Mouse (Mus musculus): ENCODE measurements at regions not wholly inside any gene's neighbourhood (a gene's known extent, or its start where the extent isn't known, plus 50 kb on each side); places are given as distances from the start of the nearest gene placed in this dataset.

DNA sequence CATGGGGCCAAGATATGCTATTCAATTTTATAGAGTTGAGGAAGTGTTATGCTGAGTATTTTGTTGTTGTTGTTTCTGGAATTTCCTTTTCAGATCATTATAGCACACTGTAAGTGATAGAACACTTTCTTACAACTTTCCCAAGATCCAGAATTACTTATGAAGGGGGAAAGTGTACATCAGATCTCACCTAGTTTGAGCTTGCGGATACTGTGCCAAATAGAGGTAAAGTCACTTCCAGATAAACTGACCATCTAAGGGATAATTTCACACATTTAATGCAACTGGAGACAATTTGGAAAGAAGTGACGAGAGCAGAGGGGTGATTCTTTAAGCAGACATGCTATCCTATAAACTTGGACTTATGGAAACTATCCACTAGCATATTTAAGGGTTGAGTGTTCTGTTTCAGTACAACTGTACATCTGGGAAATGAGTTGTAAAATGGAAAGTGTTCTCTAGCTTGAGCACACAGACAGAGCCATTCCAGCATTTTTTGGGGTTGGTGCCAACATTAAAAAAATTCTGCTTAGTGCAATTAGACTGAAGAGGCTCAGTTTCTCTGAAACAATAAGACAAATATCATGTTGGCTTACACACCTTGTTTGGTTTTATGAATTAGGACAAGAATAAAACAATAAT lies 307.0 kb downstream of the Trim52 start:
- no peaks in the 10 kb centered on the region for H3K27me3 ChIP-seq (replicated peaks; ENCODE audit: control insufficient read depth, insufficient read depth, low read length)
- no peaks in the 10 kb centered on the region for H3K9me3 ChIP-seq (ENCODE audit: control insufficient read depth, low read length)
- no peaks in the 10 kb centered on the region for H3K4me1 ChIP-seq (ENCODE audit: control insufficient read depth, insufficient read depth, low read depth, low read length)
- no peak overlapping the region for H3K27ac ChIP-seq (ENCODE audit: low read depth, low read length)
- no peaks in the 10 kb centered on the region for H3K36me3 ChIP-seq (ENCODE audit: control insufficient read depth, insufficient read depth, low read length)
- no peak for ATAC-seq
- no peak overlapping the region for H3K4me2 ChIP-seq (ENCODE audit: low read length)
- no peak overlapping the region for H3K9ac ChIP-seq (ENCODE audit: low read depth, low read length)
- no peak overlapping the region for H3K4me3 ChIP-seq (ENCODE audit: low read length)
- 90% methylated on average over 2 of the region's 2 CpGs for WGBS

DNA sequence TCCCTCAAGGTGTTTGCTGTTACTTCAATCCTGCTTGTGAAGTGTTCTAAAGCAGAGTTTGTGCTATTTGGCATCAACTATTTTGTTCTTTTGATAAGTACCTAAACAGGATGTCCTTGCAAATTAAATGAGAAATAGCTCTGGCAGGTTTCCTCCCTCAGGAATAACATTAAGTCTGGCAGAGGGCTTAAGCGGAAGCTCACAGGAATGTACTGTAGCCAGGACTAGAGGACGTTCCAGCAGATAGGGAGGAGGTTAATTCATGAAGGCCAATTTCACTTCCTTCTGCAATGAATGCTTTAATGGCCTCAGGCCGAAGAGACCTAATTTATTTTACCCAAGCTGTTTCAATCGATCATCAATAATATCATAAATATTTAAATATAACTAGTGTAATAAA lies 318.7 kb downstream of the Trim52 start:
- ATAC-seq: no peak
- no peaks in the 10 kb centered on the region for H3K4me1 ChIP-seq (ENCODE audit: control insufficient read depth, insufficient read depth, low read depth, low read length)
- no peak overlapping the region for H3K4me2 ChIP-seq (ENCODE audit: low read length)
- WGBS: 62% methylated on average over 4 of the region's 4 CpGs
- H3K36me3 ChIP-seq (ENCODE audit: control insufficient read depth, insufficient read depth, low read length): no peaks in the 10 kb centered on the region
- H3K9me3 ChIP-seq (ENCODE audit: control insufficient read depth, low read length): no peaks in the 10 kb centered on the region
- no peak overlapping the region for H3K4me3 ChIP-seq (ENCODE audit: low read length)
- H3K27me3 ChIP-seq (replicated peaks; ENCODE audit: control insufficient read depth, insufficient read depth, low read length): no peaks in the 10 kb centered on the region
- no peak overlapping the region for H3K9ac ChIP-seq (ENCODE audit: low read depth, low read length)
- no peak overlapping the region for H3K27ac ChIP-seq (ENCODE audit: low read depth, low read length)

DNA sequence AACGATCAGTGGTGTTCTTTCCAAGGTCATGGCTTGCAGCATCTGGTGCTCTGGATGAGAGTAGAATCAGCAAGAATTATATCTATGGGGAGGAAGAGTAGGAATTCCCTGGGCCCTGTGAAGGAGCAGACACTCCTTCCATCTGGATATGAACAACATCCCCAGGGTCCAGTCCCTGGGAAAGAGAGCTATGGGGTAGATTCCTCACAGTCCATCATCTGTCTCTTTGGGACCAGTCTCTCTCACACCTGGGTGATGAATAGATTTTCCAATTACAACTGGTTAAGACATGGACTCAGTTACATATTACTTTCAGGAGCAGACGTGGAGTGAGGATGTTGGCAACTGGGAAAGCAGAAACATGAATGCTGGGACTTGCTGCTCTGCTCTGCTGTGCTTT lies 322.6 kb downstream of the Trim52 start:
- Histone ChIP-seq H3K27ac (ENCODE audit: low read depth, low read length) (no peak overlapping the region), H3K36me3 (ENCODE audit: control insufficient read depth, insufficient read depth, low read length) (no peaks in the 10 kb centered on the region), H3K4me2 (ENCODE audit: low read length) (no peak overlapping the region), H3K4me1 (ENCODE audit: control insufficient read depth, insufficient read depth, low read depth, low read length) (no peaks in the 10 kb centered on the region), H3K4me3 (ENCODE audit: low read length) (no peak overlapping the region), H3K27me3 (replicated peaks; ENCODE audit: control insufficient read depth, insufficient read depth, low read length) (no peaks in the 10 kb centered on the region), H3K9me3 (ENCODE audit: control insufficient read depth, low read length) (no peaks in the 10 kb centered on the region), H3K9ac (ENCODE audit: low read depth, low read length) (no peak overlapping the region)
- no peak for ATAC-seq
- WGBS: 78% methylated on average over 2 of the region's 2 CpGs

DNA sequence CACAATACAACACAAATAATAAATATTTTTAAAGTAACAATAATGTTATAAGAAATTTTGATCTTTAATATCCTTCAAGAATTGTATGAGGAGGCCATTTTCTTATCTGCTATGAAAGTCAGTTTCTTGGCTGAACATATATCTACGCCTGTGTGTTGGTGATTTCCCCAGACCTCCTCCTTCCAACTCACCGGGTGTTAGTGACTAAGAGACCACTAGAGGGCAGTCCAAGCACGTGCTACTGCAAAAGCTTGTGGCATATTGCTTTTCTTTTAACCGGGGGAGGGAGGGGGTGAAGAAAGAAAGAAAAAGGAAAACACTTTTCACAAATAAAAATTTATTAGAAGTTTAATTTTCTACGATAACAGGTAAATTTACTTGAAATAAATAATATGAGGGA lies 333.3 kb downstream of the Trim52 start:
- peak; percentile 75 for ATAC-seq
- 15% methylated on average over 5 of the region's 5 CpGs for WGBS
- H3K27ac ChIP-seq (ENCODE audit: low read depth, low read length): no peak overlapping the region
- H3K4me3 ChIP-seq (ENCODE audit: low read length): no peak overlapping the region
- H3K9ac ChIP-seq (ENCODE audit: low read depth, low read length): no peak overlapping the region
- no peaks in the 10 kb centered on the region for H3K4me1 ChIP-seq (ENCODE audit: control insufficient read depth, insufficient read depth, low read depth, low read length)
- no peak overlapping the region for H3K4me2 ChIP-seq (ENCODE audit: low read length)
- H3K36me3 ChIP-seq (ENCODE audit: control insufficient read depth, insufficient read depth, low read length): no peaks in the 10 kb centered on the region
- H3K9me3 ChIP-seq (ENCODE audit: control insufficient read depth, low read length): no peaks in the 10 kb centered on the region
- no peaks in the 10 kb centered on the region for H3K27me3 ChIP-seq (replicated peaks; ENCODE audit: control insufficient read depth, insufficient read depth, low read length)

DNA sequence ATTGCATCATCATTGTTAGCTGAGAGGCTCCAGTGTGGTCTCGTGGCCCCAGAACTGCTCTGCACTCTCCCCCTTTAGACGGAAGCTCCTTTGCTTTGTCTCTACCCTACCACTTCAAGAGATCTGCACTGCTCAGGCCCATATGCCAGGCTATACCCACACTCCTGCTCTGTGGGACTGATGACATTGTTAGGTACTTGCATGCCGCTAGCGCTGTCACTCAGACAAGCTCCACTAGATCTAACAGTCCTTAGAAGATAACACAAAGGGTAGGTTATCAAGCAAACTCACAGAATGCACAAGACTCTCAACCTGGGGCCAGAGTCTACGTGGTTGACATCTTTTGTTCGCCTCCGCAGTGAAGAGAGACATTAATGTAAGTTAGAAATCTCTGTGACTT lies 383.1 kb downstream of the Trim52 start:
- no peaks in the 10 kb centered on the region for H3K27me3 ChIP-seq (replicated peaks; ENCODE audit: control insufficient read depth, insufficient read depth, low read length)
- H3K9me3 ChIP-seq (ENCODE audit: control insufficient read depth, low read length): no peaks in the 10 kb centered on the region
- H3K27ac ChIP-seq (ENCODE audit: low read depth, low read length): no peak overlapping the region
- no peak for ATAC-seq
- H3K4me2 ChIP-seq (ENCODE audit: low read length): no peak overlapping the region
- H3K4me3 ChIP-seq (ENCODE audit: low read length): no peak overlapping the region
- no peaks in the 10 kb centered on the region for H3K4me1 ChIP-seq (ENCODE audit: control insufficient read depth, insufficient read depth, low read depth, low read length)
- 94% methylated on average over 7 of the region's 7 CpGs for WGBS
- H3K36me3 ChIP-seq (ENCODE audit: control insufficient read depth, insufficient read depth, low read length): no peaks in the 10 kb centered on the region
- no peak overlapping the region for H3K9ac ChIP-seq (ENCODE audit: low read depth, low read length)

DNA sequence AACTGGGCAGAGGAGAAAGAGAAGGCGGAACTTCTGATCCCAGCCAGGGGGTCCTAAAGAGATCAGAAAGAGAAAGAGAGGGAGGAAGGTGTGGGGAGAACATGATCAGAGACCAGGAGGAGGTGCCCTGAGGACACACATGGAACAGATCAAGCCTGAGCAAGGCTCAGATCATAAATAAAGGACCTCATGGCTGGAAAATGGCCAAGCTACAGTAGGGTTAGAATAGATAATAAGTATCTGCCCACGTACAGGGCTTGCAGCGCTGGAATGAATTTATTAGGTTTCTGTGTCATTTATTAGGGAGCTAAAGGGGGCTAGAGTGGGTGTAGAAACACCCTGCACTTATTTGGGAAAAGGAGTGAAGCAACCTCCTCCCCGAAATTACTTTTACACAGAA lies 385.4 kb downstream of the Trim52 start:
- no peak overlapping the region for H3K27ac ChIP-seq (ENCODE audit: low read depth, low read length)
- no peaks in the 10 kb centered on the region for H3K4me1 ChIP-seq (ENCODE audit: control insufficient read depth, insufficient read depth, low read depth, low read length)
- H3K36me3 ChIP-seq (ENCODE audit: control insufficient read depth, insufficient read depth, low read length): no peaks in the 10 kb centered on the region
- no peak for ATAC-seq
- 89% methylated on average over 4 of the region's 4 CpGs for WGBS
- H3K4me2 ChIP-seq (ENCODE audit: low read length): no peak overlapping the region
- H3K27me3 ChIP-seq (replicated peaks; ENCODE audit: control insufficient read depth, insufficient read depth, low read length): no peaks in the 10 kb centered on the region
- H3K4me3 ChIP-seq (ENCODE audit: low read length): no peak overlapping the region
- H3K9ac ChIP-seq (ENCODE audit: low read depth, low read length): no peak overlapping the region
- H3K9me3 ChIP-seq (ENCODE audit: control insufficient read depth, low read length): no peaks in the 10 kb centered on the region

DNA sequence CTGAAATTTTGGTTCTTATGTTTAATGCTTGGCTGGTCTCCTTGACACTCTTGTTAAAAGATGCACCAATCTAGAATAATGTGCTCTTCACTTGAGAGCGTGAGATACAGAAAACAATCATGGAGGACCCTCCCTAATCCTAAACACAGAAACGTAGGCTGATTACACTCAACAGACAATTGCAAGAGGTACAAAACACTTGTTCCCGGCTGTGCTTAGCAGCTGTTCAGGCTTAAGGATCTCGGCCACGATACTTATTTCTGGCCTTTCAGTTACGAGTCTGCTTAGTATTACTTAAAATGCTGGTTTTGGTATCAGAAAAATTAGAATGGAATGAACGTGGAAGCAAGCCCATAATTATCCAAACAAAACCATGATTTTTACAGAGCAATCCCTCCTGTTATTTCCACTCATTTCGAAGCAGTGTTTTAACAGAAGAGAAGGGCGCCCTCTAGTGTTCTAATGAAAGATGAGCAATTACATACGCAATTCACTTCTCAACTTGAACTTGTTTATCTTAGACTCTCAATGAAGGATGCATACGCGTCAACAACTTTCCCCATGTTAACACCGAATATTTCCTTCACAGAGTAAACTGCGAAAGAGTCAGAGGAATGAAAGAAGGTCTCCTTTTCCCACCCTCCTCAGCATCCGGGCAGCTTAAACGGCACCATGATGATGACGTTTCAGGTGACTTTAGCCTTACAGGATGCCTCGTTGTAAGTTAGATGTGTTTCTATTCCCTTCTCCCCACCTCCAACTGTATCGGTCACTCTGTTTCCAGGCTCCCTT lies 394.5 kb downstream of the Trim52 start:
- peak overlapping the region; percentile 34; the same call in 1 of the 2 replicates for H3K4me2 ChIP-seq (ENCODE audit: low read length)
- ATAC-seq: peak; percentile 65

DNA sequence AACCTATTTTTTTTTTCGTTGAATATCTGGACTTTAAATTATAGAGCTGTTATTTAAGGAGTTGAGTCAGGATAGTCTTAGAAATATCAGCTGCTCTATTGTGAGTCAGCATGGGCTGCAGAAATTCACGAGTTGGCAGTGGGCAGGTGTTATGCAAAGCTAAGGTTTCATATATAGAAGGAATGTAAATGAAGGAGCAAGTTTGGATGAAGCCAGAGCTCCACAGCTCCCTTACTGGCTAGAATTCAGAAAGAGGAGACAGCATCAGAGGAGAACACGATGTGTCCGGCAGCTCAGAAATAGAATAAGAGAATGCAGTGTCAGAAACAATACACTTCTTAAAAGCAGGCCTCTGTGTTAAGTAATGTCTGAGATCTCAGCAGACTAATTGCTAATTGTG lies 400.9 kb downstream of the Trim52 start:
- Histone ChIP-seq H3K27me3 (replicated peaks; ENCODE audit: control insufficient read depth, insufficient read depth, low read length) (no peaks in the 10 kb centered on the region), H3K9me3 (ENCODE audit: control insufficient read depth, low read length) (no peaks in the 10 kb centered on the region), H3K27ac (ENCODE audit: low read depth, low read length) (no peak overlapping the region), H3K4me1 (ENCODE audit: control insufficient read depth, insufficient read depth, low read depth, low read length) (no peaks in the 10 kb centered on the region), H3K4me2 (ENCODE audit: low read length) (no peak overlapping the region), H3K36me3 (ENCODE audit: control insufficient read depth, insufficient read depth, low read length) (no peaks in the 10 kb centered on the region), H3K9ac (ENCODE audit: low read depth, low read length) (no peak overlapping the region), H3K4me3 (ENCODE audit: low read length) (no peak overlapping the region)
- no peak for ATAC-seq
- 65% methylated on average over 4 of the region's 4 CpGs for WGBS

More for the DNA sequence above, 394.5 kb downstream of the Trim52 start:
- no peaks in the 10 kb centered on the region for H3K9me3 ChIP-seq (ENCODE audit: control insufficient read depth, low read length)
- 41% methylated on average over 19 of the region's 19 CpGs for WGBS
- no peaks in the 10 kb centered on the region for H3K27me3 ChIP-seq (replicated peaks; ENCODE audit: control insufficient read depth, insufficient read depth, low read length)
- H3K9ac ChIP-seq (ENCODE audit: low read depth, low read length): no peak overlapping the region
- no peak overlapping the region; the same call in 1 of the 2 replicates for H3K4me3 ChIP-seq (ENCODE audit: low read length)
- H3K36me3 ChIP-seq (ENCODE audit: control insufficient read depth, insufficient read depth, low read length): no peaks in the 10 kb centered on the region
- H3K4me1 ChIP-seq (ENCODE audit: control insufficient read depth, insufficient read depth, low read depth, low read length): no peaks in the 10 kb centered on the region
- H3K27ac ChIP-seq (ENCODE audit: low read depth, low read length): no peak overlapping the region

DNA sequence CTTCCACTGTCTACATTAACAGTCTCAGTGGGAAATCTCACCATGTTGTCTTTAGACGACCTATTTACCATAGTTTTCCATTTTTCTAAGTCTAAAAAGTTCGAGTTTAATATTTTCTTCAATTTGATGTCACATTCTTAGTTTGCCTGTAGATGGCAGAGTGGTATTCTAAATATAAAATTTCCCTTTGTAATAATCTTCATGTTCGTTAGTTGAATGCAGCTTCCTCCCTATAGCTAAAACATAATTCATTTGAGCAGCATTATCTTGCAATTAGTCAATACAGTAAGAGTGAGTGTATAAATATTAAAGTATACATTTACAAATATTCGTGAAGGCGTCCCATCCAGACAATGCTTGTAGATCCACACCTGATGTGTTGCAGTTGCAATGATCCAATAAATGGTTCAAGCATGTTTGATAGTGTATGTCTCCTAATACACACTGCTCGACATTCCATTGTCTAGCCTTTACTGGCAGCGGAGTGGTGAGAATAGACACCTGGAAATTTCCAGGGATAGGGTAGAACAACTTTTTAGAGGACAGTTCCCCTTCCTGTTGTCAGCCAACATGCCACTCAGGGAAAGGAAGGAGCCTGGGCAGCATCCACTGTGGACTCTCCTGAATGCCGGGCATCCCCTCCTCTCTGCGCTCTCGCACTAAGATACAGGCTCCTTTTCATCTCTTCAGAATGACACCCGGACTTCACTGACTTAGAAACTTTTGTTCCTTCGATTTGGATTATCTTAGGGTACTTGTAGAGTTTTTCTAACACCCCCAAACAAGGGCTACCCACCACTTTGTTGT lies 412.8 kb downstream of the Trim52 start:
- Histone ChIP-seq H3K9ac (ENCODE audit: low read depth, low read length) (no peak overlapping the region), H3K36me3 (ENCODE audit: control insufficient read depth, insufficient read depth, low read length) (no peaks in the 10 kb centered on the region), H3K9me3 (ENCODE audit: control insufficient read depth, low read length) (no peaks in the 10 kb centered on the region), H3K4me1 (ENCODE audit: control insufficient read depth, insufficient read depth, low read depth, low read length) (no peaks in the 10 kb centered on the region), H3K27me3 (replicated peaks; ENCODE audit: control insufficient read depth, insufficient read depth, low read length) (no peaks in the 10 kb centered on the region), H3K27ac (ENCODE audit: low read depth, low read length) (no peak overlapping the region), H3K4me2 (ENCODE audit: low read length) (no peak overlapping the region), H3K4me3 (ENCODE audit: low read length) (no peak overlapping the region)
- ATAC-seq: 0 out of 2 replicates have a peak, but pooled peaks have one; percentile 50
- WGBS: 69% methylated on average over 12 of the region's 12 CpGs
